Mouse (Mus musculus): ENCODE results near the gene Tespa1.
"Not testable (repeated sequence)": the region's sequence is repeated elsewhere in the genome, so short reads cannot be mapped to it uniquely, and the experiment has no call there.

The Tespa1 gene

DNA sequence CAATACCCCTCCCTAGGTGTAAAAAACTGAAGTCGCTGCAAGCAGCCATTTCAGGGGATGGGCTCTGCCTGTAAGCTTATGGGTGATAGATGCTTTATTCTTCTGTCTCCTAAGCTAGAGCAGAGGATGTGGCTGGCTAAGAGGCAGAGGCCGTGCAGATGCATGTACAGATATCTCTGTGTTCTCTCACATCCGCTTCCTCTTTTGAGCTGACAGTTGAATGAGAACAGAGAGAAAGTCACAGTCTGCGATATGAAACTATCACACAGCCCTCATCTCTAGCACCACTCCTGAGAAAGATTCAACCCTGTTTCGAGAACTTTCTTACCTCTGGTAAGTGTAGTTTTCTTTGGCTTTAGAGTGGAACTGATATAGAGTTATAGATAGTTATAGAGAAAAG is at the start of gene Tespa1:
TSS of gene Tespa1 (plus strand) at position 234 of the 400 bp plus-strand sequence.
- DNase-seq (ENCODE audit: extremely low read depth, low read depth), result peak; percentile 93

DNA sequence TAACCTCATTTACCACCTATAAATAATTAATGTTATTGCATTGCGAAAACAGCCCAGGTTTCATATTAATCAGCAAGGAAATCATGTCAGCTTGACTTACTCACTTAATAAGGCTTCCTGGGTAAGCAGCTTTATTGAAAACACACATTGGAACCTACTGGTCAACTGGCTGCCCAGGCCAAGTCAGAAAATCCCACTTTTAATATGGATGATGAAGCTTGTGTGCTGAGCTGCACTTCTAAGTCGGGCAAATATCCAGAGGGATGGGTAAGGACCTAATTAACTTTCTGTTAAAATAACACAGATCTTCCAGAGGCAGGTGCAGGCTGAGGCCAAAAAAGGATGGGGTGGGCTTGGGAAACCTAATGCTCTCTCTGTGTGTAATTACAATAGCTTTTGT is 46.9 kb upstream of the Tespa1 start:
- no peak for DNase-seq (ENCODE audit: extremely low read depth, low read depth)

DNA sequence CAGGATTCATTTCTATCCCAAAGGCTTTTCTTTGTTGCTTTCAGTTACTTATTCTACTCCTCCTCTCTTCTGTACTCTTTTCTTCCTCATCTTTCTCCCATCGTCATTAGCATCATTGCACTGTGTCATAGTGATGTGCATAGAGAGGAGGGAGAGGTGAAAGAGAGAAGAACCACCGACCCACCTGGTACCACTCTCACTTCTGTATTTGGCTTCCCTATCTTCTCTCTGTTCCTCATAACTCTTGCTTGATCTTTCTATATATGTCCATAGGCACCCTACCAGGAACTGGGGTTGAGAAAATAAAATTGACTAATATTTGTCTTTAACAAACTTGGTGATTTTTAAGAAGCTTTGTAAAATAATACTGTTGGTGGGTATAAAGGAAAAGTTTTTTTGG is 46.2 kb upstream of the Tespa1 start:
- DNase-seq (ENCODE audit: extremely low read depth, low read depth), result no peak

DNA sequence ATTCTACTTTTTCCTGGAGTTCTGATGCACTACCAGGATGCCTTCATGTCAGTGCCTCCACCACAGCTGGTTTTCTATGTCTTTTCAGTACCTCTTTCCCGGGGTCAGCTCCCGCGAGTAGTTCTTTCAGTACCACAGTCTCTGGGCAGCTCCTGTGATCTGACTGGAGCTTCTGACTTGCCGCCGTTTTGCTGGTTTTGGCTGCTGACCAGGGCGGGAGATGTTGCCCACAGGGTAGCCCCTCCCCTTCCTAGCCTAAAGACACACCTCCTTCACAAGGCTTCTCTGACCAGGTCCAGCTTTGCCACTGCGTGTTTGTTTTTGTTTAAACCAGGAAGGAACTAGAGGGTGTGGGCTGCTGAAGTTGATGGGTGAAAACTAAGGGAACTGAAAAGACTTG is 42.6 kb upstream of the Tespa1 start, which contains the start of gene Neurod4:
TSS of gene Neurod4 (minus strand) at position 175 of the 400 bp plus-strand sequence.
- DNase-seq (ENCODE audit: extremely low read depth, low read depth), result peak; percentile 1

DNA sequence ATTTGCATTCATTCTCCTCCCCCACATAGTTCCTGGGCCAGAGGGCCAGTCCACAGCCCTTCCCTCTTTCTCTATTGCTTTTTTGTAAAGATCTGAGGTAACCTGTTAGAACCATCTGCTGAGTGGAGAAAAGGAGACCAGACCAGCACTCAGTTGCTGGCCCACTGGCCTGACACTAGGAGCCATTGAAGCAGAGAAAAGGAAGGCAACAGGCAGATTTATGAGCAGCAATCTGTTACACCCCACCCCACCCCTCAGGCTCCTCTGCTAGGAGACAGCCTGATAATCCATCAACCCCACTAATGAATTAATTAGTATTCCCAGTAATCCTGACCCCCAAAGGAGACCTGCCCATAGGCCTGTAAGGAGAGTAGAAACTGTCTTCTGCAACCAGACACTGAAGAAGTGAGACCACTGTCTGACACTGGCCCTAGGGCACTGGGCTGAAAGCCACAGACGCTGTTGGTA is 40.7 kb upstream of the Tespa1 start:
- DNase-seq (ENCODE audit: extremely low read depth, low read depth), result no peak

DNA sequence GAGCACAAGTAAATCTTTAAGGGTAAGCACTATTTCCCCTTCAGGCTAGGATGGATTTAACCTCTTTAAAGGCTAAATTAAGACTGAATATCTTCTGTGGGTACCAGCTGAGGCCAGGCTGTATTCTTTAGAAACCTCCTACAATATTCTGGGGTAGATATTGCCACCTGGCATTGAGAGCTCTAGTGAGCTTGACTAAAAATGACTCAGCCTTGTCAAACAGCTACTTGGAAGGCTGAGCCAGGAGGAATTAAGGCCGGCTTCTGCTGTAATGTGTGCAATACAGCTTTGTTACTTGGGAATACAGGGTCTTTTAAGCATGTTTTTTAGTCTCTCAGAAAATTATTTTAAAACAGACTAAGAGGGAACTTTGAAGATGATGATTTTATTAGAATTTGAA is 35.5 kb upstream of the Tespa1 start:
- no peak for DNase-seq (ENCODE audit: extremely low read depth, low read depth)

DNA sequence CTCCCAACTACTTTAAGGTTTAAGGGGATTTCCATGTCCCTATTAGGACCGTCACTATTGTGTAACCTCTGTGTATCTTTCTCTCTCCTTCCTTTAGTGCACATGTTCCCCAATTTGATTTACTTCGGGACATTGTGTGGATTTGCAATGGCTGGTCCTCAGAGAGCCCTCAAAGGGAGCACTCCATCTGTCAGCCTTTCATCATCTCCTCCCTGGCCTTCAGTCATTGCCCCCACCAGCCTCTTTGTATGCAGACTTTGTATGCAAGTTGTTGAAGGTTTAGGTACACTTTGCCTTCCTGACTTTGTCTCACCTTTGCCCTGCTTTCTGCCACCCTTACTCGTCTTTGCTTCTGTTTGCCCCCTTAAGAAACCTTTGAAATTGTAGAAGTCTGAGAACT is 34.7 kb upstream of the Tespa1 start:
- no peak for DNase-seq (ENCODE audit: extremely low read depth, low read depth)

DNA sequence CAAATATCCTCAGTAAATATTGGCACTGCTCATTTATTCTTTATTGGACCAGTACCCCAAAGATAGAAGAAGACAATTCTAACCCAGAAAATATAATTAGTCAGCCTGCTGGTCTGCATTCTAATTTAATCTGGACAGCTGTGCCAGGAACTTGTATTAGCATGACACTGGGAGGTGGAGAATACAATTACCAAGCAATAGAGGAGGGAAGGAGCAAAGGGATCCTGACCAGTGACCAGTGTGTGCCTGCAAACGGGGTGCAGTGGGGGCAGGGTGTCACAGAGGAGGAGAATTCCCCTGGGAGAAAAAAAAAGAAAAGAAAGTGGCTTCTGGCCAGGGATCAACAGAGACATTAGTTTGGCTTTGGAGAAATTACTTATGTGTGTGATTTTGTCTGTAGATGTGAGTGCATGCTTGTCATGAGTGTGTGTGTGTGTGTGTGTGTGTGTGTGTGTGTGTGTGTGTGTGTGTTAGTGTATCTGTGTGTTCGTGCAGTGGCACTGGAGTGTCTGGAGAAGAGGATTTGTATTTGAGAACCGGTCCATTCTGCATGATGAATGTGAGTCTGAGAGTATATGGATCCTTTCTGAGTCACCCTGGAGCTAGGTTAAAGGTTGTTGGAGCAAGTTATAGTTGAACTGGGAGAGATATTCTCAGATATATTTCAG is 28.8 kb upstream of the Tespa1 start:
- no peak for DNase-seq (ENCODE audit: extremely low read depth, low read depth)

DNA sequence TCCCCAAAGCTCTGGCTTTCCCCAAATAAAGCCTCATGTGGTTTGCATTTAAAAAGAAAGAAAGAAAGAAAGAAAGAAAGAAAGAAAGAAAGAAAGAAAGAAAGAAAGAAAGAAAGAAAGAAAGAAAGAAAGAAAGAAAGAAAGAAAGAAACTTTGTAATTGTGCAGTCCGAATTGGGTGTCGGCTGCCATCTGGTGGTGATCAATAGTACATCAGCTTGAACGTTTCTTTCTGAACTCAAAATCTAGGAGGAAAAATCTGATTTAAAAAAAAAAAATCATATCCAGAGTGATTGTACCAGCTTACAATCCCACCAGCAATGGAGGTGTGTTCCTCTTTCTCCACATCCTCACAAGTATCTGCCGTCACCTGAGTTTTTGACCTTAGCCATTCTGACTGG is 23.9 kb upstream of the Tespa1 start:
- not testable (repeated sequence) for DNase-seq (ENCODE audit: extremely low read depth, low read depth)

DNA sequence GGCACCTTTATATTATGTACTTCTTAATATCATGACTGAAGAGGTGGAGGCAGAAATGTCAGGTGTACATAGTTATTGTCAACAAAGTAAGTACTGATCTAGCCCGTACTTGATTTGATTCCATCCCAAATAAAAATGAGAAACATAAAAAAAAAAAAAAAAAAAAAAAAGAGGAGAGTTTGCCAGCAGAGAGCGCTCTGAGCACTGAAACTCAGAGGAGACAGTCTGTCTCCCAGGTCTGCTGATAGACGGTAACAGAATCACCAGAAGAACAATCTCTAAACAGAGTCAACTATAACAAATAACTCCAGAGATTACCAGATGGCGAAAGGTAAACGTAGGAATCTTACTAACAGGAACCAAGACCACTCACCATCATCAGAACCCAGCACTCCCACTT is 18.5 kb upstream of the Tespa1 start:
- DNase-seq (ENCODE audit: extremely low read depth, low read depth), result not testable (repeated sequence)

DNA sequence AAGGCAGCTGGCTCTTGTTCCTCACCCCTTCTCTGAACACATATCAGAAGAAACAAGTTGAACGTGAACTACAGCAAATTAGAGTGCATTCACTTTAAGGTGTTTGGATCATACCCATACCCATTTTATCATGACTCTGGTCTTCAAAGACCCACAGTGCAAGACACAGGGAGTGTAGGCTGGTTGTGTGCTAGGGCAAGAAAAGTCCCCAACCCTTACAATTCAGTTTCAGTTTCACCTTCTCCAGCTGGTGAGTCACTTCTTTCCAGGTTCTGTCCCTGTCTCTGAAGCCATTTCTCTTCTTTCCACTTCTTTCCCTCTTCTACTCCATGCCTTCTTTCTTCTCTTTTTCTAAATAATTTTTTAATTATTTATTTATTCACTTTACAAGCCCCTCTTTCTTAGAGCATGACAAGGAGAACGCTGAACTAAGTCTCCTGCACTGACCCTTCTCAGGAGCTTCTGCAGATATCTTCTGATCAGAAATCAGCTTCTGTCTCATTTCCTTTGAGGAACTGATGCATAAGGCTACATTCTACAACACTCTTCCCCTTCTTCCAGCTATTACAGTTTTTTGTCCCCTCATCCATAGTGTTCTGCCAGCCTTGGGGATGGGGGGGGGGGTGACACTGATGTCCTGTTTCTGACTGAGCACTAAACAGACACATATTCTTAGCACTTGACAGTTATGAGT is 11.0 kb upstream of the Tespa1 start:
- no peak for DNase-seq (ENCODE audit: extremely low read depth, low read depth)

DNA sequence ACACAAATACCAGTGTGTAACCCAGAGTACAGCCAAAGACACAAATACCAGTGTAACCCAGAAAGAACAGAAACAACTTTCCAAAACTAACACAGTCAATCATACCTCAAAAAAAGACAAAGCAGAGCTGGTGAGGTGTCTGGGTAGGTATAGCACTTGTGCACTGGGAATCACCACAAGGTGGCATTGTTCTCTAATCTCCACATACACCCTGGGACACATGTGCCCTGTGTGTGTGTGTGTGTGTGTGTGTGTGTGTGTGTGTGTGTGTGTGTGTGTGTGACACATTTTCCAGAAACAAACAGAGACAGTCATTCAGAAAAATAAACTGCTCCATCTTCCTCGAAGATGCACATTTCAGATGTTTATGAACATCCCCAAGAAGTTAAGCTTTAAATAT is 9.1 kb upstream of the Tespa1 start:
- DNase-seq (ENCODE audit: extremely low read depth, low read depth), result no peak

DNA sequence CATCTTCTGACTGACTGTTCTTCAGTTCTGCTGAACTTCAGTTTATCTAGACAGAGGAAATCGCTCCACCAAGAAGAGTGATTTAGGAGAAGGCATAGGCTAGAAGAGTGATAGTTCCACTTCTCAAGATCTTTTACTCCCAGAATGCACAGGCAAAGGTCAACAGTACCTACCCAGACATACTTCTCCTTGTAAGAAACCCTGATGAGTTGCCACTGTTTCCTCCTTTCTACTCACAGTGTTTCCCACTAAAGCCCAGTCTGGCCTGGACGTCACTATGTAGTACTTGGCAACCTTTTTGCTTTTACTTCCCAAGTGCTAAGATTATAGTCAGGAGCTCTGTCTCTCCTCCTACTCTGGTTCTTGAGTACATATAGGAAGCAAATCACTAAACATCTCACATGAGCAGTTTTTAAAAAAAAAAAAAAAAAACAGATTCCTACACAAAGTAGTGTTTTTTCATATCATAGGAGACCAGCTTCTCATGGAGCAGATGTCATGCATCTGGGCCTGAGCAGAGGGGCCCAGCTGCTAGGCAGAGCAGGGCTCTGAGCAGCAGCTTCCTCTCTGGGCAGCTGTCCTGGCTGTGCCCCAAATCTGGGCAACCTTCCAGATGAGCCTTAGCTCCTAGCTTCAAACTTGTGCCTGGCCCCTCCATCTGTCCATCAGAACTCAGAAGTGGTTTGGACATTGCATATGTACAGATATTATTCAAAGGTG is 8.4 kb upstream of the Tespa1 start:
- no peak for DNase-seq (ENCODE audit: extremely low read depth, low read depth)

DNA sequence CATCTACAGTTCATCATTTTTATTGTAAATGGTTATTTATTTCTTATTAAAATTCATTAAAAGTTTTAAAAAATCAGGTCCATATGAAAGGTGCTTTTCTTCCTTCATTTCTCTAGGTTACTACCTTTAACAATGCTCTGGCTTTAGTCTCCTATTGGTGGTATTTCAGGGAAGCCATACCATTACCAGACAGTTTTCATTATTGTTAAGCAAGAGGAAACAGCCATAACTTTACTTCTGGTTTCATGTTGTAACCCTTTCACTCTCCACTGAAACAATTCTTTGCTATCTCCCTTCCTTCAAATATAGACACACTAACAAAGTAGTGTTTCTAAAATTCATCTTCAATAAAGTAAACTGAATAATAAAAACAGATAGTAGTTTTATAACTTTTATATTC is 6.8 kb upstream of the Tespa1 start:
- DNase-seq (ENCODE audit: extremely low read depth, low read depth), result no peak

DNA sequence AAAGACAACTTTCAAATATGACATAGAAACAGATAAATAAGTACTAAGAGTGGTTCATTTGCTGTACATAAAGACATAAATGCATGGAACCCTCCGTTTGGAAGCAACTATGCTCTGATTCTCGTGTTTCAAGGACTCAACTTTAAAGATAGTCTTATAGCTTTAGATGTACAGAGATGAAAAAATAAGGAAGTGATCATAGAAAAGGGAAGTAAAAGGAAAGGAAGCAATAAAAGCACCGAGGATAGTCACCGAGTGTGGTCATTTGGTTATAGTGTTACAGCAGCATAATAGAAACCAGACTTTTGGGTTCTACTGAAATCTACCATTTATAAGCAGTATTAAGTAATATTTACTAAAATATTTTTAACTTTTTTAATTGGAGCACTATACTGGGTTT is 4.0 kb upstream of the Tespa1 start:
- peak; percentile 81 for DNase-seq (ENCODE audit: extremely low read depth, low read depth)

DNA sequence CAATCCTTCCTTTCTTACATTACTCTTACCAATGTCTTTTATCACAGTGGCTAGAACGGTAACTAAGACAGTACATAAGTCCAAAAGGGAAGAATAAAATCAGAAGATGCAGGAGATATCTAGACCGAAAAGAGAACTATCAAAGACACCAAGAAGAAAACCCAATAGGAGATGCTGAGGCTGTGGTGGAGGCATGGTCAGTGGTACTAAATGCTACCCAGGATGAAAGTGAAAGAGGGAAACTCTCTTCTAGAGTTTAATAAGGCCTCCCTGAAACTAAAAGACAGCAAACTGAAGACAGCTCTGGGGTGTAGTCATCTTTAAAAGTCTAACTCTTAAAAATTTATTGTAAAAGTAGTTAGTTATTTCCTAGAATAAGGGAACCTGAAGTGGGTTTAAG is 2.0 kb upstream of the Tespa1 start:
- DNase-seq (ENCODE audit: extremely low read depth, low read depth), result no peak

DNA sequence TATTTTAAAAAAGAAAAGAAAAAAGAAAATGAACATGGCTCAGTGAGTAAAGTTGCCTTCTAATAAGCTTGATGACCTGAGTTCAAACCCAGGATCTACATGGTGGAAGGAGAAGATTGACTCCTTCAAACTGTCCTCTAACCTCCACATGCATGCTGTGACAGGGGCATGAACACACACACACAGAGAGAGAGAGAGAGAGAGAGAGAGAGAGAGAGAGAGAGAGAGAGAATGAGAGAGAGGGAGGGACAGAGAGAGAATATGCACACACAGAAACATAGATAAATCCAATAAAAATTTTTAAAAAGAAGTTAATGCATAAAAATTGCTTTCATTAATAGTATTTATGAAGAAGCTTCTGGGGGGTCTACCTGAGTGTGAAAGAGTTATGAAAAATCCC is 608 bp upstream of the Tespa1 start:
- no peak for DNase-seq (ENCODE audit: extremely low read depth, low read depth)

DNA sequence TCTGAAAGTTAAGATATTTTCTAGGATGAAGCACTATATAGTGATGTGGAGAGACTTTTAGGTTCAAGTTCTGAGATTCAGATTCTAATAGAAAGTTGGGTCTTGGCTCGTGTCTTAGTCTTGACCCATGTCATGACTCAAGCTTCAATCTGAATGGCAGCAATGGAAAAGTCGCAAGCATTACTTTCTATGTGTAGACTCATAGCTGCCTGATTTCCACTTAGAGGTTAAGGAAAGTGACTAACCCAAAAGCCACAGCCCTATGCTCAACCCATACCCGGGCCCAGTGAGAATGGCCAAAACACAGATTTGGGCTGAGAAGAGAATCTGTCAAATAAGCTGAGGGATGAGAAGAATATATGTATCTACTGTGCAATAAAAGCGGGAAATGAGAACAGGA is 1.6 kb downstream of the Tespa1 start:
- no peak for DNase-seq (ENCODE audit: extremely low read depth, low read depth)

DNA sequence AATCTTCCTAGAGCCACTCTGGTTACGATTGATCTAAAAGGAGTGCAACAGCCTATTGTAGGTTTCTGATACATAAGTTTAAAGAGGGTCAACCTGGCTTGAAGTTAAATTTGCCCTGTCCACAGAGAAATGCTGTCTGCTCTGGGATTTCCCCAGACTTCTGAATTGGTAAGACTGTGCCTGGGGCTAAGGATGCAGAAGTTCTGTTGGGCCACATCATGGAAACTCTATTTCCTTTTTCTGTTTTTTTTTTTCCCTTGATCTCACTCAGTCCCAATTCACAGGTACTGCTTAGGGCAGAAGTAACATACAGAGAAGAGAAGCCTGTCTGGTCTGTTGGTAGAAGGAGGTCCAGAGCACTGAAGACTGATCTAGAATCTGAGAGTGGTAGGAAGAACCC is 8.0 kb downstream of the Tespa1 start:
- DNase-seq (ENCODE audit: extremely low read depth, low read depth), result no peak

DNA sequence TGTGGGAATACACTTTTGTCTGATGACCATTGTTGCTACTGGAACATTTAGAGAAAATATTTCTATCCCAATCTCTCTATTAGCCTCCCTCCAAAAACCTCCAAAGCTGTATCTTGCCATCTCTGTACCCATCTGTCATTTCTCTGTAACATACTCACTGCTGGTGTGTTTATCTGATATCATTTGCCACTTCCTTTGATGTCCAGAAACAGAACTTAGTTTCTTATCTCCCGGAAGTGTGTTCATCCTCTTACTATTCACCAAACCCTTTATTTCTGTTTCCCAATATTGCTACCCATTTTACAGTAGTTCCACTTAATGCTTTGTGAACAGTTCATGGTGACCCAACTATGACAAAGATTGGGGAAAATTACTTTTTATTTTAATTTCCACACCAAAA is 13.7 kb downstream of the Tespa1 start:
- DNase-seq (ENCODE audit: extremely low read depth, low read depth), result no peak

DNA sequence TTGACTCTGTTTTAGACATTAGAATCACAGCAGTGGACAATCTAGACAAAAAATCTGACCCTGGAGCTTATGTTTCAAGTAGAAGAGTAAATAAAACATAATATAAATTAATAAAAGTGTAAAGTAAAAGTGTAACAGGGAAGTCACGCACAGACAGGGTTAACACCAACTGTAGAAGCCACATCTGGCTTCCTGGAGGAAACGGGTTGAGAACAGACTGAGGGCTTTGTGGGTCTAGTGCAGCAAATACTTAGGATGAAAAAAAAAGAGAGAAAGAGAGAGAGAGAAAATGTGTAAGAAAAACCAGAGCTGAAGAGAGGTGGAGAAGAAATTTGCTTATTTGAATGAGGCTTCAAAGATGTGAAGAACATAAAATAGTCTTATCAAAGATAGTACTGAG is 14.9 kb downstream of the Tespa1 start:
- DNase-seq (ENCODE audit: extremely low read depth, low read depth), result no peak

DNA sequence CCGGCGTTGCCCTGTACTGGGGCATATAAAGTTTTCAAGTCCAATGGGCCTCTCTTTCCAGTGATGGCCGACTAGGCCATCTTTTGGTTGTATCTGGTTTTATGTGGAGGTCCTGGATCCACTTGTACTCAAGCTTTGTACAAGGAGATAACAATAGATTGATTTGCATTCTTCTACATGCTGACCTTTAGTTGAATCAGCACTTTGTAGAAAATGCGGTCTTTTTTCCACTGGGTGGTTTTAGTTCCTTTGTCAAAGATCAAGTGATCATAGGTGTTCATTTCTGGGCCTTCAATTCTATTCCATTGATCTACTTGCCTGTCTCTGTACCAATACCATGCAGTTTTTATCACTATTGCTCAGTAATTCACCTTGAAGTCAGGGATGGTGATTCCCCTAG is 17.4 kb downstream of the Tespa1 start:
- not testable (repeated sequence) for DNase-seq (ENCODE audit: extremely low read depth, low read depth)
